Mouse (Mus musculus) forebrain, postnatal 0 days (tissue): ENCODE measurements around the gene Emp1. TPM values are rescaled to one million over a fixed set of nuclear protein-coding genes. Genes with fewer than 3 reads are reported as not detected.

Experiments
- ATAC-seq: fragments of 200-750 bp; cut with Nextera tagmentation; 2 replicates; pipeline ENCODE4 v1.8.0; 2017; ENCODE audit warnings: mild to moderate bottlenecking, moderate library complexity
- DNase-seq: peaks from one replicate; pipeline ENCODE4 v3.0.0-alpha.2; 2015
- H3K27ac ChIP-seq: fragments of 300-500 bp; sonication (generic); 2 replicates; pipeline ENCODE4 v1.5.1; 2014; ENCODE audit warnings: low read depth, mild to moderate bottlenecking, antibody characterized with exemption, low read length, moderate library complexity, mixed read lengths
- H3K27me3 ChIP-seq: fragments of 300-500 bp; sonication (generic); 2 replicates; pipeline ENCODE4 v1.6.1; 2014; ENCODE audit warnings: mild to moderate bottlenecking, low read length, mixed read lengths; ENCODE audit not compliant: insufficient read depth
- H3K36me3 ChIP-seq: fragments of 300-500 bp; sonication (generic); 2 replicates; pipeline ENCODE4 v1.6.1; 2014; ENCODE audit warnings: mild to moderate bottlenecking, moderate library complexity; ENCODE audit not compliant: insufficient read depth
- H3K4me1 ChIP-seq: fragments of 300-500 bp; sonication (generic); 2 replicates; pipeline ENCODE4 v1.6.1; 2014; ENCODE audit warnings: antibody characterized with exemption; ENCODE audit not compliant: insufficient read depth
- H3K4me2 ChIP-seq: fragments of 300-500 bp; sonication (generic); 2 replicates; pipeline ENCODE4 v1.6.1; 2014; ENCODE audit warnings: low read depth, mild to moderate bottlenecking, moderate library complexity
- H3K4me3 ChIP-seq: fragments of 300-500 bp; sonication (generic); 2 replicates; pipeline ENCODE4 v1.5.1; 2014; ENCODE audit warnings: low read depth, low read length, mixed read lengths
- H3K9ac ChIP-seq: fragments of 300-500 bp; sonication (generic); 2 replicates; pipeline ENCODE4 v1.6.1; 2014; ENCODE audit warnings: mild to moderate bottlenecking
- H3K9me3 ChIP-seq: fragments of 300-500 bp; sonication (generic); 2 replicates; pipeline ENCODE4 v1.6.1; 2016; ENCODE audit warnings: low read length
- CTCF ChIP-seq: sonication (generic); IDR thresholded peaks from 2 replicates; pipeline ENCODE4 v1.5.1; 2016; ENCODE audit warnings: antibody characterized with exemption, control low read depth, low read depth
- WGBS: fragments of 180-500 bp; shearing (Covaris S2); extraction: QIAGEN DNeasy Blood & Tissue Kit; methylation state at CpG from one replicate; pipeline ENCODE4 v1.1.7; 2014; 5-methylcytosine and 5-hydroxymethylcytosine counted together
- polyA plus RNA-seq: library from polyadenylated mRNA; unstranded; fragments of >200 nt; fragmentation: Nextera tagmentation; extraction: Ambion mirVana; gene quantifications from 2 replicates; pipeline ENCODE4 v1.2.1, GENCODE M21; 2015
- total RNA-seq: library from RNA; depleted of rRNA; stranded (reverse); fragments of >200 nt; gene quantifications from 2 replicates; pipeline ENCODE4 v1.2.3, GENCODE M21; 2014

Emp1 gene
- total and polyA plus RNA-seq, 2 experiments from 2014 or later, result 4.3 to 37.0 TPM

DNA sequence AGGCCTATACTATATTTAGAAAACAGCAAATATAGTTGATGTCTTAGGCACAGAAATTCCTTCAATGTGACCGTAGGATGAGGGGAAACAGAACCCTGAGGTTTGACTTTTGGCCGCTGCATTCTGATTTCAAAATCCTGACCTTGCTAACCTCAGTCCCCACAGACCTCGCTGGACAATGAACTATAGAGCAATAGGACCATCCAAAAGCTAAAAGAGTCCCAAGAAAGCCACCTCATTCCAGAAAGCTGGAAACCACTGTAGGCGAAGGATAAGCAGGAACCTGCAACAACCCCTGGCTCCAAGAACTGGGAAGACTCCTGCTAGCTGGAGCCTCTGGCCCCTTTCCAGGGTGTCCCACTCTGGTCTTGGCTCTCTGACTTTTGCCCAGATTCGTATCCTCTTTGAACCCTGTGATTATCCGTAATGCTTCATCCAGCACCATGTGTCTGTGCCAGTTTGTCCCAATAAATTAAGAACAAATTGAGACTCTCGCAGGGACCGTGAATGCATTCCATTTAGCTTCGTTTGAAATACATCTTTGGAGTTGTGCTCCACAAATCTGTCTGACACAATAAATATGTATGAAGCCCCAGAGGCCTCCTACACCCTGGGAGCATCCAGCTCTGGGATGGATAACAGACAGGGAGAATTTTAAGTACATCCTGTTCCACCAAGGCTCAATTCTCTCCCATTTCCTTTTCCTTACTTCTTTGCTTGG is 21.8 kb upstream of the Emp1 start:
- no peak for ATAC-seq
- H3K4me2 ChIP-seq, result no peak overlapping the region
- H3K36me3 ChIP-seq, result no peaks in the 10 kb centered on the region
- TF ChIP-seq CTCF, result no peak
- no peak for DNase-seq
- no peaks in the 10 kb centered on the region for H3K27me3 ChIP-seq
- H3K27ac ChIP-seq, result no peak overlapping the region
- no peaks in the 10 kb centered on the region for H3K9me3 ChIP-seq
- no peaks in the 10 kb centered on the region for H3K4me1 ChIP-seq
- 67% methylated on average over 9 of the region's 9 CpGs for WGBS
- H3K9ac ChIP-seq, result no peak overlapping the region
- no peak overlapping the region for H3K4me3 ChIP-seq

DNA sequence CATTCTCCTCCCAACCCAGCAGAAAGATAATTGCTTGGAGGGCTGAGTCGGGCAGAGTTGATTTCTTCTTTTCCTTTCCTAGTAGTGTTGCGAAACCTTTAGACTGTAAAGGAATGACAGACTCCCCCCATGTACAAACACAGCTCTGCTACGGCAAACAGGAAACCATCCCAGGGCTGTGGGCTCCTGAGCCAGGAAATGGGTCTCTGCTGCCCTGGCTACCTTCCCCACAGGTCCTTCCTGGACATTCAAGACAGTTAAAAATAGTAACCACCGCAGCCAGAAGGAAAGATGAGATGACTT is 21.3 kb upstream of the Emp1 start:
- 74% methylated on average over 4 of the region's 4 CpGs for WGBS
- no peak overlapping the region for H3K27ac ChIP-seq
- H3K4me3 ChIP-seq, result no peak overlapping the region
- no peaks in the 10 kb centered on the region for H3K36me3 ChIP-seq
- H3K4me2 ChIP-seq, result no peak overlapping the region
- ATAC-seq, result no peak
- H3K4me1 ChIP-seq, result no peaks in the 10 kb centered on the region
- no peak overlapping the region for H3K9ac ChIP-seq
- no peaks in the 10 kb centered on the region for H3K9me3 ChIP-seq
- TF ChIP-seq CTCF, result no peak
- no peaks in the 10 kb centered on the region for H3K27me3 ChIP-seq
- no peak for DNase-seq

DNA sequence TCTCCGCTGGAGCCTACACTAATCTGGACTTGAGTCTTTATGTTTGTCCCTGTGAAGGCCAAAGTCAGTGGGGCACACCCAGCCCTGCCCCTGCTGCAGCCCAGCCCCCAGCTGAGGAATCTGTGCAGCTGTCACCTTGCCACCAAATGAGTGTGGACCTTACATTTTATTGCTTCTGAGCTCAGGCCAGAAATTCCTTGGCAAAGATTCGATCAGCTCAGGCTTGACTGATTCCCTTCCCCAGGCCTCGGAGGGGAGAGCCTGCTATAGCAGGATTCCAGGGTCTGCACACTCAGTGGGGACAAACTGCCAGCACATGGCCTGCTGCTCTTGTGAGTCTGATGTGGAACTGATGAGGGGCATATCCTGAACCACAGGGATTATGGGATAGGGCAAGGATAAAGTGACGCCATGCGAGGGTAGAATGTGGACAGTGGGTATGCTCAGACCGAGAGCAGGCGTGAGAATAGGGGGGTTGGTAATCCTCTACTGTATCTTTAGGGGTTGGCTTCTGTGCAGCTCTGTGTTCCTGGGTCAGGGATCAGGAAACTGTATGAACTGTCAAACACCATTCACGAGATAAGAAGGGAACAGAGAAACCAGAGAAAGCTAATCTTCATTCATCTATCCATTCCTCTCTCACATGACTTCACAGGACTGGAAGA is 10.6 kb upstream of the Emp1 start:
- H3K27ac ChIP-seq, result no peak overlapping the region
- no peak for TF ChIP-seq CTCF
- H3K4me1 ChIP-seq, result no peaks in the 10 kb centered on the region
- no peak for ATAC-seq
- no peak overlapping the region for H3K4me3 ChIP-seq
- H3K4me2 ChIP-seq, result no peak overlapping the region
- no peaks in the 10 kb centered on the region for H3K36me3 ChIP-seq
- DNase-seq, result no peak
- no peaks in the 10 kb centered on the region for H3K9me3 ChIP-seq
- no peaks in the 10 kb centered on the region for H3K27me3 ChIP-seq
- H3K9ac ChIP-seq, result no peak overlapping the region
- WGBS, result 50% methylated on average over 8 of the region's 8 CpGs

DNA sequence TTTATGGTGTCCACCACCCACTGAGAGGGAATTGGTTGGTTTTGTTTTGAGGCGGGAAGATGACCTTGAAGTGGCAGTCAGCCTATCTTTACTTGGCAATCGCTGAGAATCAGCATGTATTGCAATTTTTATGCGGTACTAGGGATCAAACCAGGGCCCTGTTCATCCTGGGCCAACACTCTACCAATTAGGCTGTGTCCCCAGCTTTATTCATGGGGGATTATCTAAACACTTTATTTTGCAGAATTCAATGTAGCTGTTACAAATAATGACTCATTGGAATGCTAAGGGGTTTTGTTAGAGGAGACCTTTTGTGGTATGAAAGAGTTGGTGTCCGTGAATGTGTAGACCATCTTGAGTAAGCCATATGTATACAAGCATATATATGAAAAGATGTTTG is 9.8 kb upstream of the Emp1 start:
- H3K9me3 ChIP-seq, result no peaks in the 10 kb centered on the region
- H3K27ac ChIP-seq, result no peak overlapping the region
- no peak overlapping the region for H3K4me3 ChIP-seq
- no peak for ATAC-seq
- H3K27me3 ChIP-seq, result no peaks in the 10 kb centered on the region
- TF ChIP-seq CTCF, result no peak
- no peak for DNase-seq
- 25% methylated on average over 4 of the region's 4 CpGs for WGBS
- H3K9ac ChIP-seq, result no peak overlapping the region
- no peaks in the 10 kb centered on the region for H3K36me3 ChIP-seq
- no peak overlapping the region for H3K4me2 ChIP-seq
- no peaks in the 10 kb centered on the region for H3K4me1 ChIP-seq

DNA sequence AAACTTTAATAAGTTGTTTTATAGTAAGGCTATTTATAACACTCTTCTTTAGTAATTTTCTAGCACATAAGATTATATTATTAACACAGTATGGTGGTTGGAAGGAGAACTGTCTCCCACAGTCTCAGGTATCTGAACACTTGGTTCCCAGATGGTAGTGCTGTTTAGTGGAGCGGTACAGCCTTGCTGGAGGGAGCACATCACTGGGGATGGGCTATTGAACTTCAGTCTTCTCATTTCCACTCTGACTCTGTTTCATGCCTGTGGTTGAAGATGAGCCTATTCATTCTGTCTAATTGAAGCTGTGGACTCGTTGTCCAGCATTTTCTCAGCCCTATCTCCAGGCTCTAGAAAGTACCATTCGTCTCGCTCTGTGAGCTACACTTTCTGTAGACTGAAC is 7.4 kb upstream of the Emp1 start:
- DNase-seq (no peak), ATAC-seq (no peak)
- Histone ChIP-seq H3K4me3 (no peak overlapping the region), H3K4me1 (no peaks in the 10 kb centered on the region), H3K36me3 (no peaks in the 10 kb centered on the region), H3K9ac (no peak overlapping the region), H3K27ac (no peak overlapping the region), H3K9me3 (no peaks in the 10 kb centered on the region), H3K27me3 (no peaks in the 10 kb centered on the region), H3K4me2 (no peak overlapping the region)
- TF ChIP-seq CTCF, result no peak
- WGBS, result 89% methylated on average over 4 of the region's 4 CpGs

DNA sequence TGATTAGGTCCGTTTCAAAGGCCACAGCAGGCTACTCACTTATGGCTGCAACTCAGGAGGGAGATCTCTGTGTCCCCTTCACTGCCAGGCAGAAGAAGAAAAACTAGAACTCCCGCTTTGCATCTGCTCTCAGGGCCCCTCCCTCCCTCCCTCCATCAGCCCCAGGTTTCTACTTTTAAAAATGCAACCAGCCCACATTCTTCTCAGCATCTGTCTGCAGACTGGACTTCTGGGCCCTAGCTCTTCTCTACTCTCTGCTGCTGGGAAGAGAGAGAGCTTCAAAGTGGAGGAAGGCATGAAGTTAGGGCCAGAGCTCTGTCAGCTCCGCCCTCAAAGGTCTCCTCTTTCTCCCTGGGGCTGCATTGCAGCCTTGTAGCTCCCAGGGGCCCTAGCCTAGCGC is 2.0 kb upstream of the Emp1 start:
- peaks cover 11% of the 10 kb centered on the region; the same call in 1 of the 2 replicates for H3K4me1 ChIP-seq
- WGBS, result 62% methylated on average over 4 of the region's 4 CpGs
- no peak for ATAC-seq

DNA sequence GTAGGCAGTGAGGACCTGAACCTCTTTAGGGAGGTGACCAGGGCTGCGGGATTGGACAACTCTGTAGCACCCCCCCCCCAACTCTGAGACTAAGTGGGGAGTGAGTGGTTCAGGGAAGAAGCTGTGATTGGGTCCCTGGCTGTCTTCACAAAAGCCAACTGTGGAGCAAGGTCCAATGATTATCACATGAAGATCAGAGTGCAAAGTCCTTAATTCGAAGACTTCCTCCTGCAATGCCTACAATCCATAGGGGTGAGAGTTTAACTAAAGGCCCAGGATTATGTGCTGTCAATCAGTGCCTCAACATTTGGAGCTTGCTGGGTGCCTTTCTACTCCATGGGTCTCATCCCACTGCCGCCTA is 267 bp upstream of the Emp1 start:
- Histone ChIP-seq H3K9ac (no peak overlapping the region), H3K27me3 (no peaks in the 10 kb centered on the region), H3K4me3 (no peak overlapping the region), H3K4me2 (no peak overlapping the region), H3K27ac (no peak overlapping the region), H3K4me1 (peaks cover 11% of the 10 kb centered on the region; the same call in 1 of the 2 replicates), H3K36me3 (no peaks in the 10 kb centered on the region), H3K9me3 (no peaks in the 10 kb centered on the region)
- DNase-seq (no peak), ATAC-seq (no peak)
- TF ChIP-seq CTCF, result no peak
- 66% methylated on average over 3 of the region's 3 CpGs for WGBS

More for the DNA sequence above, 2.0 kb upstream of the Emp1 start:
- H3K4me2 ChIP-seq, result no peak overlapping the region
- no peaks in the 10 kb centered on the region for H3K36me3 ChIP-seq
- H3K9ac ChIP-seq, result no peak overlapping the region
- no peaks in the 10 kb centered on the region for H3K27me3 ChIP-seq
- DNase-seq, result no peak
- H3K27ac ChIP-seq, result no peak overlapping the region
- H3K9me3 ChIP-seq, result no peaks in the 10 kb centered on the region
- no peak for TF ChIP-seq CTCF
- no peak overlapping the region for H3K4me3 ChIP-seq
